Mouse (Mus musculus) megakaryocyte, embryonic 14.5 days (primary cell): ENCODE results near the gene Col7a1.

Source experiments
- FLI1 ChIP-seq: IDR thresholded peaks from 2 replicates; pipeline ENCODE4 v1.6.1; 2012; ENCODE audit warnings: low read length, inconsistent platforms, mixed read lengths
- GATA1 ChIP-seq: IDR thresholded peaks from 3 replicates; pipeline ENCODE4 v1.6.1; 2012; ENCODE audit warnings: mixed read lengths, low read length, inconsistent platforms, borderline replicate concordance

- TF ChIP-seq GATA1 (no peak), FLI1 (no peak)
Observed at GRCm38 (mm10) chr9:108989802-108990461, 36.5 kb downstream of the Col7a1 start.
